Mouse (Mus musculus): Measurements from ENCODE around the gene Rsg1. TPM values are rescaled to one million over a fixed set of nuclear protein-coding genes. Genes with fewer than 3 reads are reported as not detected.
A peak's percentile ranks its signal among the peaks of the same experiment; 100 is the strongest.

Gene Rsg1
- total RNA-seq, 2 experiments from 2014 or later = 0.45 to 0.60 TPM

GRCm38 (mm10) chr4:141210524-141211219, 3.1 kb upstream of the Rsg1 start:
- intact Hi-C loops (cut with DNase I) = loop anchor here (5.0 kb wide), 1 partner anchor 37 kb away; no protein-coding TSS in a partner anchor

DNA sequence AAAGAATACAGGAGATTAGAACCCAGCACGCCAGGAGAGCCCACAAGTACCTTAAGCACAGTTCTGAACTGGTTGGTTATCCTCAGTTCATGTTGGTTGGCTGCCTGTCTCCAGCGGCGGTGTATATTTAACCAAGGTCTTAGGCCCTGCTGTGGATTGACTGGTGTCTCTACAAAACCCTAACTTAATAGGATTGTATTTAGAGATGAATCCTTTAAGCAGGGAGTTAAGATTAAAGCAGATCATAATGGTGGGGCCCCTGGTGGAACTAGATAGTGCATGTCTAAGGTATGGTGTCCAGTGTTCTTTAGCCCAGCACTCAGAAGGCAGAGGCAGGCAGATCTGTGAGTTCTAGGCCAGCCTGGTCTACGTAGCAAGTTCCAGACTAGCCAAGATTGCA, 2.1 kb upstream of the Rsg1 start:
- no peak for DNase-seq (ENCODE audit: low spot score)
- intact Hi-C loops (cut with DNase I) = loop anchor here (5.0 kb wide), 1 partner anchor 36 kb away; no protein-coding TSS in a partner anchor

More at GRCm38 (mm10) chr4:141210524-141211219, 3.1 kb upstream of the Rsg1 start:
- no peak for DNase-seq (ENCODE audit: low spot score)

DNA sequence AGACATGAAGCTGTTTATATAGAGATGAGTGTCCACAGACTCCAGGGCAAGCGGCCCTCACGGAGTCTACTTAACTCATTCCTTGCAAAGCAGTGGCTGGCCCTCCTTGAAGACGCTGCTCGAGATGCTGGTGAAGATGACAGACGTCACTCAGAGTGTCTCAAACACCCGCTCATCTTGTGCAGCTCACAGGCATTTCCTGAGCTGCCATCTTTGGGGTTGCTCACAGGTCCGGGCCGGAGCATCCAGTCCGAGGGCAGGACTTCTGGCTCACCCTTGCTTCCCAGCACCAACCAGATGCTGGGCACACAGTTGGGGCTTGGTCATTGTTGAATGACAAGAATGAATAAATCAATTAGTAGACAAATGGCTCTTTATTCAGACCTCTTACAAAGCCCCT, 864 bp upstream of the Rsg1 start:
- intact Hi-C loops (cut with DNase I) = loop anchor here (5.0 kb wide), 1 partner anchor 34 kb away; no protein-coding TSS in a partner anchor
- no peak for DNase-seq (ENCODE audit: low spot score)

DNA sequence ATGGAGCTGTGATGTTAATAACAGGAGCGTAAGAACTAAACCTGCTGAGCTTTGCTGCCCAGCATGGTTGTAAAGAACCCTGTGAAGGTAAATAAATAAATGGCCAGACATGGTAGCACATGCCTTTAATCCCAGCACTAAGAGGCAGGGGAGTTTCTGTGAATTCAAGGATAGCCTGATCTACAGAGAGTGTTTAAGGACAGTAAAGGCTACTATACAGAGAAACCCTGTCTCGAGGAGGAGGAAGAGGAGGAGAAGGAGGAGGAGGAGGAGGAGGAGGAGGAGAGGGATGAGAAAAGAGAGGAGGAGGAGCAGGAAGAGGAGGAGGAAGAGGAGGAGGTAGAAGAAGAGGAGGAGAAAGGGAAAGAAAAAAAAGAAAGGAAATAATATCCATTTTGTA, 414 bp upstream of the Rsg1 start:
- no peak for DNase-seq (ENCODE audit: low spot score)
- intact Hi-C loops (cut with DNase I) = loop anchor here (5.0 kb wide), 1 partner anchor 34 kb away; no protein-coding TSS in a partner anchor

GRCm38 (mm10) chr4:141214337-141214851, 638 bp downstream of the Rsg1 start:
- no peak for DNase-seq (ENCODE audit: low spot score)

GRCm38 (mm10) chr4:141219583-141220213, 5.9 kb downstream of the Rsg1 start:
- intact Hi-C loops (cut with DNase I) = no loop called here
- no peak for DNase-seq (ENCODE audit: low spot score)

More at GRCm38 (mm10) chr4:141214337-141214851, 638 bp downstream of the Rsg1 start:
- intact Hi-C loops (cut with DNase I) = loop anchor here (5.0 kb wide), 1 partner anchor 33 kb away; no protein-coding TSS in a partner anchor

- intact Hi-C loops (cut with DNase I) = no loop called here
- no peak for DNase-seq (ENCODE audit: low spot score)
Observed at GRCm38 (mm10) chr4:141221848-141222247, 8.1 kb downstream of the Rsg1 start.

GRCm38 (mm10) chr4:141222752-141223151, 9.0 kb downstream of the Rsg1 start:
- no peak for DNase-seq (ENCODE audit: low spot score)
- intact Hi-C loops (cut with DNase I) = no loop called here

GRCm38 (mm10) chr4:141228687-141229086, 14.9 kb downstream of the Rsg1 start:
- DNase-seq (ENCODE audit: low spot score) = no peak
- intact Hi-C loops (cut with DNase I) = no loop called here

- DNase-seq (ENCODE audit: low spot score) = no peak
- intact Hi-C loops (cut with DNase I) = no loop called here
Observed at GRCm38 (mm10) chr4:141233196-141233595, 19.4 kb downstream of the Rsg1 start.

DNA sequence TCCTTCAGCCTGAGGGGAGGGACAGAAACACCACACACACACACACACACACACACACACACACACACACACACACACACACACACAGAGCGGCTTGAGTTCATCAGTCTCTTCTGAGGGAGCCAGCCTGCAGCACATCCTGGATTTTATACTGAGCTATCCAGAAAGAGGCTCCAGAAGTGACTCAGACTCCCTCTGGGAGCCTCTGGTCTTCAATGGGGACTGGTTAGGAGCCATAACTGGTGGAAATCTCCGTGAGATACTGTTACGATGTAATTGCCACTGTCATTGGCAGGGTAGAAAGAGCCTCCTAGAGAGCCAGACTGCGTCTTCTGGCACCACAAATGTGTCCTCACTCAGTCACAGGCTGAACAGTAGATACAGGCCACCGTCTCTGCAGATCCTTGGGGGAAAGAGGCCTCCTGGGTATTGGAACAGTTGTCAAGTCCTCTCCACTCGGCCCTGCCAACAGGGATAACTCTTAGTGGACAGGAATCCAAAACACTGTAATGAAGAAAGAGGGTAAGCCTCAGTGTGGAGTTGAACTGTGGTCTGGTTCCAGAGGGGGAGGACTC, 21.9 kb downstream of the Rsg1 start:
- DNase-seq (ENCODE audit: low spot score) = no peak
- intact Hi-C loops (cut with DNase I) = no loop called here

DNA sequence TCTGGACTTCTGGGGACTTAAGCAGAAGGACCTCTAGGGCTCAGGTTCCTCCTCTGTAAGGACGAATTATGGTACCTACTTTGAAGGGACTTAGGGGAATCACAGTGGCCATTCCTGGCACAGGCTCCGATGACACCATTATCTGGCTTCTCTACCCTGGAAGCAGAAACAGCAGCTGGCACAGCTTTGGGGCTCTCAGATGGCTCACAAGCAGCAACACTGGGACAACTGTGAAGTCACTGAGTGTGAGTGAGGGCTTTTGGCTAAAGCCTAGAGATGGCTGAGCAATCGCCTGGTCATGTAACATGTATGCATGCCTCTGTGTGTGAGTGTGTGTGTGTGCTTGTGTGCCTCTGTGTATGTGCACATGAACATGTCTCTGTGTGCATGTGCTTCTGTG, 23.1 kb downstream of the Rsg1 start:
- DNase-seq (ENCODE audit: low spot score) = no peak
- intact Hi-C loops (cut with DNase I) = no loop called here

DNA sequence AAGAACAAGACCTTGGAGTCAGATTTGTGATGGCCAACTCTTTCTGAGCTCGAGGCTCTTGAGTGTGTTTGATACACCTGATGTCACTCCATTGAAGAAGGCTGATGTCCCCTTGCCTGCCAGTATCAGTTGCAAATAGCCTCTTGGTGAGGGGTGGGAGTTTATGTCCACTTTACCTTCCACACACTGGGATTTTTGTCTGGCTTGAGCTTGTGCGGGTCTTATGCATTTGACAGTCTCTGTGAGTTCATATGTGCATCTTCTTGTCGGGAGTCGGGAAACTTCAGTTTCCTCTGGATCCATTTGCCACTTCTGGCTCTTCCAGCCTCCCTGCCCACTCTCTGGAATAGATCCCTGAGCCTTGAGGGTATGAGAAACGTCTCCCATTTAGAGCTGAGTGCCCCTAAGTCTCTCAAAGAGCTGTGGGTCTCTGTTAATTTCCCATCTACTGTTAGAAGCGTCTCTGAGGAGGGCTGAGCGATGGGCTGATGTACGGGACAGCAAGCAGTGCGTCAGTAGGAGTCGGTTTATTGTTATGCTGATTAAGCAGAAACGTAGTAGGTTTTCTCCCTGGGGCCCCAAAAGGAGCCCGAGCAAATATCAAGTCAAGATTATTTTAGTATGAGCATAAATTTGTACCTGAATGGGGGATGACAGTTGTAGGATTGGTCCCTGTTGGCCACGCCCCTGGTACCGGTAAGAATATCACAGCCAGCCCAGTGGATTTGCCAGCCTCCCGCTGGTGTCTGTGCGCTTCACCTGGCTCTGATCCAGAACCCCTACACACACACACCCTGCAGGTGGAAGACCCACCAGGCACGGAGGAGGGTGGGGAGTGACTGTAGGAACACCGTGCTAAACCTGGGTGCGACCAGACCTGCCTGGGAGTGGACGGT, 25.0 kb downstream of the Rsg1 start:
- intact Hi-C loops (cut with DNase I) = no loop called here
- DNase-seq (ENCODE audit: low spot score) = no peak

GRCm38 (mm10) chr4:141239388-141240125, 25.8 kb downstream of the Rsg1 start, which contains the start of gene Arhgef19:
Gene Arhgef19, plus strand, starts transcription at chr4:141239499.
- intact Hi-C loops (cut with DNase I) = no loop called here
- peak; percentile 84 for DNase-seq (ENCODE audit: low spot score)

DNA sequence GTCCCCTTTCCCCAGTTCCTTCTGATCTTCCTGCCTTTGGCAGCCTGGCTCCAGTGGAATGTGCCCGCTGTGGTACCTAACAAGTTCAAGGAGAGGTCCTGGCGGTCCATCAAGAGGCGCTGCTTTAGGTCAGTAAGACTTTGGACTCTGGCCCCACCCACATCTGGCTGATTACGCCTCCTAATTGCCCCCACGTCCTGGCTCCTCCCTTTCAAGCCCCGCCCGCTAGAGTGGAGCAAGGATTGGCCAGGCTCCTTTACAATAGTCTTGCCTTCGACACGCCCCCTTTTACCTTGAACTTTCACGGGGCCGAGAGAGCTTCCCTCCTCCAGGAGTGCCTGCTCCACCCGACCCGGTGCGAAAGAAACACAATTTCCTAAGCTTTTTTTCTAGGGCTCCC, 26.9 kb downstream of the Rsg1 start:
- DNase-seq (ENCODE audit: low spot score) = no peak
- intact Hi-C loops (cut with DNase I) = no loop called here

DNA sequence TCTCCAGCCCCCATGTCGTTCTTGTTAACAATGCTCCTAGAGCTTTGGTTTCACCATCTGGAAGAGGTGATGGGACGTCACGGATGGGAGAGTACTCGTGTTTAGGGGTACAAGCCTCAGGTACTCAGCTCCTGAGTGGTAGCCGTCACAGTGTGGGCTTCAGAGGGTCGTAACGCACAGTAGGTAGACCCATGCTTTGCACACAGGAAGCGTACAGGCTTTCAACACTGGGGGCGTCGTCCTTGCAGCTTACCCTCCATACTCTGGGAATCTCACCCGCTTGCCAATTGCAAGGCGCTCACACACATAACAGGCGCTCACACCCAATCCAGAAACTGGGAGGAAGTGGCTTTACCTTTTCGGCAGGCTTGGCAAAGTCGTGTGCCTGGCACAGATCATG, 28.1 kb downstream of the Rsg1 start:
- intact Hi-C loops (cut with DNase I) = no loop called here
- no peak for DNase-seq (ENCODE audit: low spot score)

DNA sequence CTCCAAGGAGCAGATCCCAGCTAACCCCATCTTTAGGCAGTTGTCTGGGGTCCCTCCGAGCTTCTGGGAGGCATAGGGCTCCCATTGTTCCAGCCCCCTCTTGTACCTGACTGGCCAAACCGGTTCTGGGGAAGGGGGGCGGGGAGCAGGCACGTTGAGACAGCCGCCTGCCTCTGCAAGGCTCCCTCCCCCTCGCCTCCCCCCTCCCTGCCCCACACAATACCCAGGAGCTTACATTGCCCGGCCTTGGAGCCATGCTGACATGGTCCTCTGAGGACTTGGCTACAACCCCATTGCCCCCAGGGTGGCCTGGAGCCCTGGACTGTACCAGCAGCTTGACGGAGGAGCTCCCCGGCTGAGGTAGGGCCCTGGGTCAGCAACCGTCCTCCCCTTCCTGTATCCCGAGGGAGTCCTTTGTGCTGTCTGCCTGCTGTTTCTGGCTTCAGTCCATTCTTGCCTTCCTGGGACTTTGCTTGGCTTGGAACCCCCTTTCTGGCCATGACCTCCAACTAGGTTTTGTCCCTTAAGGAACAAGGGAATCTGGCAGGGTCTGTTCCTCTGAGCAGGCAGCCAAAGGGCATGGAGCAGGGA, 29.0 kb downstream of the Rsg1 start:
- DNase-seq (ENCODE audit: low spot score) = no peak
- intact Hi-C loops (cut with DNase I) = no loop called here

DNA sequence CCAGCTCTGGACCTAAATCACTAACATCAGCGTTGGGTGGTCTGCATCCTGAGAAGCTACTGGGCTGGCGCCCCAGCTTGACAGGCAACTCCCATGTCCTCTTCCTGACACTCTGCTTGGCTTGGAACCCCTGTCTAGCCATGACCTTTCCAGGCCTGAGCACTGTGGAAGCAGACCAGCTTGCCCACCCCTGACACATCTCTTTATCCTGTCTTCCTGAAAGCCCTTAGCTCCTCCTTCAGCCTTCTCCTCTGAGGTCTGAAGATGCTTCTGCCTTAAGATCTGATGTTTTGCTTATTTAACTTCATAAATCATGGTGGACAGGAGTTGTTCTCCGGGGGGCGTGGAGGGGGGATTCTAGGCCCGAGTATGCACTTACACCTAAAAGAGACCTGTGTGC, 29.9 kb downstream of the Rsg1 start:
- no peak for DNase-seq (ENCODE audit: low spot score)
- intact Hi-C loops (cut with DNase I) = no loop called here

DNA sequence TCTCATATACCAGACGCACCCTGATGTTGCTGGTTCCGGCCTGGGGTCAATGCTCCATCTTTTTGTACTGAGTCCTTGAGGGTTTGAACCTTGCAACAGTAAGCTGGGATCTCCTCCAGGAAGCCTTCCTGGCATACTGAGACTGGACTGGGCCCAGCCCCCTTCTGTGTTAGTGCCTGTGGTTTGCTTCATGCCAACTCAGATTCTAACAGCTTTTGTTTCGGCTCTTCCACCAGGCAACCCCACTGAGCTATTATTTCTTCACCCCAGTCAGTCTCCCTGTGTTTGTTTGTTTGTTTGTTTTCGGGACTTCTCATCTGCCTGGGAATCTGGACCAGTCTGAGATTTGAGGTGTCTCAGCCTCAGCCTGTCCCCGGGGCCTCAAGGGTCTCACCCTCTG, 30.6 kb downstream of the Rsg1 start:
- no peak for DNase-seq (ENCODE audit: low spot score)
- intact Hi-C loops (cut with DNase I) = no loop called here
